Mouse (Mus musculus) hindbrain, embryonic 10.5 days (tissue): ENCODE results near the gene Map2. TPM values are rescaled to one million over a fixed set of nuclear protein-coding genes. Genes with fewer than 3 reads are reported as not detected.
A peak's percentile ranks its signal among the peaks of the same experiment; 100 is the strongest.

ENCODE experiments used
- DNase-seq: peaks from one replicate; pipeline ENCODE4 v3.0.0-alpha.2; 2017; ENCODE audit warnings: low spot score
- H3K27ac ChIP-seq: fragments of 300-500 bp; sonication (generic); 2 replicates; pipeline ENCODE4 v1.5.1; 2016; ENCODE audit warnings: mild to moderate bottlenecking, moderate library complexity
- H3K27me3 ChIP-seq: fragments of 300-500 bp; sonication (generic); 2 replicates; pipeline ENCODE4 v1.6.1; 2016; ENCODE audit warnings: mild to moderate bottlenecking; ENCODE audit not compliant: poor library complexity, insufficient read depth, severe bottlenecking
- H3K36me3 ChIP-seq: fragments of 300-500 bp; sonication (generic); 2 replicates; pipeline ENCODE4 v1.6.1; 2016; ENCODE audit warnings: mild to moderate bottlenecking, moderate library complexity
- H3K4me1 ChIP-seq: fragments of 300-500 bp; sonication (generic); replicated peaks from 2 replicates; pipeline ENCODE4 v1.6.1; 2016; ENCODE audit warnings: mild to moderate bottlenecking
- H3K4me3 ChIP-seq: fragments of 300-500 bp; sonication (generic); 2 replicates; pipeline ENCODE4 v1.5.1; 2016; ENCODE audit warnings: mild to moderate bottlenecking, moderate library complexity
- H3K9me3 ChIP-seq: fragments of 300-500 bp; sonication (generic); 2 replicates; pipeline ENCODE4 v1.6.1; 2016; ENCODE audit warnings: mild to moderate bottlenecking, moderate library complexity
- WGBS: fragments of 180-500 bp; shearing (Covaris S2); methylation state at CpG from one replicate; pipeline ENCODE4 v1.1.7; 2016; 5-methylcytosine and 5-hydroxymethylcytosine counted together
- polyA plus RNA-seq: library from polyadenylated mRNA; unstranded; fragments of >200 nt; fragmentation: Nextera tagmentation; extraction: Ambion mirVana; gene quantifications from 2 replicates; pipeline ENCODE4 v1.2.1, GENCODE M21; 2016

Map2 gene
- polyA plus RNA-seq, 1 experiment from 2014 or later, result 164 TPM

- Histone ChIP-seq H3K27ac (no peak overlapping the region), H3K4me3 (no peak overlapping the region), H3K9me3 (no peaks in the 10 kb centered on the region), H3K4me1 (0 out of 2 replicates have a peak, but pooled peaks cover 7% of the 10 kb centered on the region), H3K27me3 (no peaks in the 10 kb centered on the region), H3K36me3 (no peaks in the 10 kb centered on the region)
- no peak for DNase-seq
- 68% methylated on average over 4 of the region's 4 CpGs for whole genome bisulfite sequencing
Observed at GRCm38 (mm10) chr1:66221497-66221896, 46.4 kb downstream of the Map2 start.

- H3K27ac ChIP-seq, result no peak overlapping the region
- H3K9me3 ChIP-seq, result no peaks in the 10 kb centered on the region
- no peak for DNase-seq
- peaks cover 14% of the 10 kb centered on the region for H3K4me1 ChIP-seq
- 42% methylated on average over 1 of the region's 1 CpGs for WGBS
- H3K27me3 ChIP-seq, result no peaks in the 10 kb centered on the region
- no peak overlapping the region for H3K4me3 ChIP-seq
- no peaks in the 10 kb centered on the region for H3K36me3 ChIP-seq
Observed at GRCm38 (mm10) chr1:66223331-66223730, 48.3 kb downstream of the Map2 start.

GRCm38 (mm10) chr1:66226372-66227368, 51.6 kb downstream of the Map2 start:
- Histone ChIP-seq H3K27me3 (no peaks in the 10 kb centered on the region), H3K4me3 (no peak overlapping the region), H3K36me3 (no peaks in the 10 kb centered on the region), H3K27ac (no peak overlapping the region), H3K9me3 (no peaks in the 10 kb centered on the region), H3K4me1 (peaks cover 7% of the 10 kb centered on the region)
- WGBS, result 78% methylated on average over 7 of the region's 7 CpGs
- no peak for DNase-seq

GRCm38 (mm10) chr1:66228205-66228604, 53.1 kb downstream of the Map2 start:
- DNase-seq, result no peak
- peaks cover 7% of the 10 kb centered on the region for H3K4me1 ChIP-seq
- no peaks in the 10 kb centered on the region for H3K36me3 ChIP-seq
- no peaks in the 10 kb centered on the region for H3K9me3 ChIP-seq
- no peak overlapping the region for H3K4me3 ChIP-seq
- 76% methylated on average over 3 of the region's 3 CpGs for WGBS
- no peaks in the 10 kb centered on the region for H3K27me3 ChIP-seq
- no peak overlapping the region for H3K27ac ChIP-seq

GRCm38 (mm10) chr1:66230345-66230744, 55.3 kb downstream of the Map2 start:
- H3K27ac ChIP-seq, result no peak overlapping the region
- WGBS, result 95% methylated on average over 3 of the region's 3 CpGs
- no peak for DNase-seq

GRCm38 (mm10) chr1:66231963-66232362, 56.9 kb downstream of the Map2 start:
- no peaks in the 10 kb centered on the region for H3K27me3 ChIP-seq
- 77% methylated on average over 4 of the region's 4 CpGs for WGBS
- H3K36me3 ChIP-seq, result no peaks in the 10 kb centered on the region
- H3K27ac ChIP-seq, result no peak overlapping the region
- no peak overlapping the region for H3K4me3 ChIP-seq
- H3K4me1 ChIP-seq, result peaks cover 6% of the 10 kb centered on the region
- H3K9me3 ChIP-seq, result no peaks in the 10 kb centered on the region
- DNase-seq, result no peak

More at GRCm38 (mm10) chr1:66230345-66230744, 55.3 kb downstream of the Map2 start:
- Histone ChIP-seq H3K9me3 (no peaks in the 10 kb centered on the region), H3K4me3 (no peak overlapping the region), H3K36me3 (no peaks in the 10 kb centered on the region), H3K4me1 (peaks cover 7% of the 10 kb centered on the region), H3K27me3 (no peaks in the 10 kb centered on the region)

- Histone ChIP-seq H3K27me3 (no peaks in the 10 kb centered on the region), H3K4me1 (0 out of 2 replicates have a peak, but pooled peaks cover 9% of the 10 kb centered on the region), H3K9me3 (no peaks in the 10 kb centered on the region), H3K36me3 (no peaks in the 10 kb centered on the region), H3K4me3 (no peak overlapping the region), H3K27ac (no peak overlapping the region)
- WGBS, result 62% methylated on average over 1 of the region's 1 CpGs
- DNase-seq, result no peak
Observed at GRCm38 (mm10) chr1:66244910-66245309, 69.8 kb downstream of the Map2 start.

GRCm38 (mm10) chr1:66251649-66252332, 76.7 kb downstream of the Map2 start:
- Histone ChIP-seq H3K27ac (no peak overlapping the region), H3K27me3 (no peaks in the 10 kb centered on the region)
- WGBS, result 65% methylated on average over 4 of the region's 4 CpGs

GRCm38 (mm10) chr1:66252333-66252724, 77.3 kb downstream of the Map2 start:
- Histone ChIP-seq H3K36me3 (peaks cover 7% of the 10 kb centered on the region; the same call in 1 of the 2 replicates), H3K27ac (no peak overlapping the region), H3K9me3 (no peaks in the 10 kb centered on the region), H3K4me3 (no peak overlapping the region), H3K4me1 (peaks cover 9% of the 10 kb centered on the region; the same call in 1 of the 2 replicates), H3K27me3 (no peaks in the 10 kb centered on the region)
- DNase-seq, result no peak
- WGBS, result 86% methylated on average over 8 of the region's 8 CpGs

More at GRCm38 (mm10) chr1:66251649-66252332, 76.7 kb downstream of the Map2 start:
- H3K36me3 ChIP-seq, result 0 out of 2 replicates have a peak, but pooled peaks cover 7% of the 10 kb centered on the region
- no peak overlapping the region for H3K4me3 ChIP-seq
- no peaks in the 10 kb centered on the region for H3K9me3 ChIP-seq
- H3K4me1 ChIP-seq, result peaks cover 14% of the 10 kb centered on the region; the same call in 1 of the 2 replicates
- DNase-seq, result no peak

GRCm38 (mm10) chr1:66263220-66263619, 88.1 kb downstream of the Map2 start:
- 79% methylated on average over 3 of the region's 3 CpGs for WGBS

GRCm38 (mm10) chr1:66266231-66266924, 91.3 kb downstream of the Map2 start:
- DNase-seq, result peak; percentile 23
- Histone ChIP-seq H3K27ac (no peak overlapping the region), H3K4me3 (no peak overlapping the region), H3K9me3 (no peaks in the 10 kb centered on the region), H3K36me3 (no peaks in the 10 kb centered on the region), H3K4me1 (peaks cover 17% of the 10 kb centered on the region), H3K27me3 (no peaks in the 10 kb centered on the region)
- 33% methylated on average over 4 of the region's 4 CpGs for WGBS

More at GRCm38 (mm10) chr1:66263220-66263619, 88.1 kb downstream of the Map2 start:
- Histone ChIP-seq H3K27me3 (no peaks in the 10 kb centered on the region), H3K4me1 (peaks cover 17% of the 10 kb centered on the region), H3K4me3 (no peak overlapping the region), H3K36me3 (no peaks in the 10 kb centered on the region), H3K9me3 (no peaks in the 10 kb centered on the region), H3K27ac (no peak overlapping the region)
- no peak for DNase-seq

- no peak for DNase-seq
- Histone ChIP-seq H3K4me1 (no peaks in the 10 kb centered on the region), H3K27me3 (no peaks in the 10 kb centered on the region), H3K4me3 (no peak overlapping the region), H3K27ac (no peak overlapping the region), H3K36me3 (0 out of 2 replicates have a peak, but pooled peaks cover 3% of the 10 kb centered on the region), H3K9me3 (no peaks in the 10 kb centered on the region)
- 86% methylated on average over 5 of the region's 5 CpGs for WGBS
Observed at GRCm38 (mm10) chr1:66277663-66278062, 102.6 kb downstream of the Map2 start.
